In genomic region chr11:22584488-22585158, GRCm38 (mm10) we compare ENCODE assay signal across 8 mouse cellular contexts.
DNase-seq lines count a peak whose midpoint lies in the region; ATAC-seq and TF ChIP-seq lines count a peak whose summit lies in the region.

No protein-coding gene starts in this region.

- peak overlapping the region; percentile 82 for H3K27ac ChIP-seq in forebrain, embryonic 12.5 days
- peak overlapping the region; percentile 81 for H3K27ac ChIP-seq in layer of hippocampus, adult 2 months
- H3K27ac ChIP-seq in lung, postnatal 0 days (ENCODE audit: low read length), result peak overlapping the region; percentile 68

- peak; percentile 92 for TF ChIP-seq EP300 in lung, postnatal 0 days (IDR thresholded peaks at IDR 0.05)

- H3K9ac ChIP-seq in forebrain, embryonic 12.5 days, result peak overlapping the region; percentile 17; the same call in 1 of the 2 replicates
- no peak overlapping the region for H3K9ac ChIP-seq in lung, postnatal 0 days (replicated peaks; ENCODE audit: low read depth)

- H3K9me3 ChIP-seq in forebrain, embryonic 12.5 days, result no peaks in the 10 kb centered on the region
- H3K9me3 ChIP-seq in lung, postnatal 0 days (ENCODE audit: low read length), result no peaks in the 10 kb centered on the region

- no peaks in the 10 kb centered on the region for H3K27me3 ChIP-seq in forebrain, embryonic 12.5 days
- H3K27me3 ChIP-seq in lung, postnatal 0 days (replicated peaks; ENCODE audit: insufficient read depth, low read length), result no peaks in the 10 kb centered on the region

- peaks cover 31% of the 10 kb centered on the region for H3K4me1 ChIP-seq in forebrain, embryonic 12.5 days
- peaks cover 18% of the 10 kb centered on the region; the same call in 1 of the 2 replicates for H3K4me1 ChIP-seq in lung, postnatal 0 days (ENCODE audit: insufficient read depth, low read depth, low read length)

- peak; percentile 8 to 20 for DNase-seq in spleen, adult 18-20 months
- DNase-seq in spleen, adult 12 weeks (ENCODE audit: low spot score), result no peak
- peak in 1 of 2 experiments; percentile 61 for DNase-seq in layer of hippocampus, adult 2 months (ENCODE audit: low spot score in 2 of 2)
- peak; percentile 92 for DNase-seq in lung, postnatal 0 days (ENCODE audit: low spot score)
- DNase-seq in retina, postnatal 1 day, result peak; percentile 89
- DNase-seq in urinary bladder, postnatal 14 days (ENCODE audit: low spot score), result no peak

- TF ChIP-seq CTCF in layer of hippocampus, adult 2 months (conservative IDR thresholded peaks at IDR 0.05), result no peak
- TF ChIP-seq CTCF in lung, postnatal 0 days (IDR thresholded peaks at IDR 0.05), result peak; percentile 33; the same call in 1 of the 2 replicates

- 11% methylated on average over 14 of the region's 14 CpGs for WGBS in forebrain, embryonic 12.5 days
- 12% methylated on average over 14 of the region's 14 CpGs for WGBS in lung, postnatal 0 days

- no peaks in the 10 kb centered on the region for H3K36me3 ChIP-seq in forebrain, embryonic 12.5 days (replicated peaks)
- no peaks in the 10 kb centered on the region for H3K36me3 ChIP-seq in lung, postnatal 0 days (ENCODE audit: insufficient read depth, low read length)

- H3K4me2 ChIP-seq in forebrain, embryonic 12.5 days, result peak overlapping the region; percentile 50
- peak overlapping the region; percentile 32 for H3K4me2 ChIP-seq in lung, postnatal 0 days (replicated peaks; ENCODE audit: low read depth, low read length)

- peak overlapping the region; percentile 14; the same call in 1 of the 2 replicates for H3K4me3 ChIP-seq in forebrain, embryonic 12.5 days (replicated peaks)
- H3K4me3 ChIP-seq in layer of hippocampus, adult 2 months, result peak overlapping the region; percentile 38
- H3K4me3 ChIP-seq in lung, postnatal 0 days (ENCODE audit: low read depth, low read length), result no peak overlapping the region

- peak; percentile 90 for ATAC-seq in forebrain, embryonic 12.5 days (ENCODE audit: low FRiP score)
- ATAC-seq in hematopoietic stem cell, adult 5-6 weeks (replicated peaks in 1 of 2; ENCODE audit: insufficient read depth in 1 of 2, low FRiP score in 2 of 2, low TSS enrichment in 1 of 2, low read depth in 1 of 2, poor library complexity in 2 of 2, severe bottlenecking in 2 of 2), result peak; percentile 77 to 80
- peak; percentile 93 for ATAC-seq in lung, postnatal 0 days

Comparison
In these comparisons a context has a peak if more than half of its experiments do, and no peak if none do; other contexts are left out.
1. DNase-seq: peak in spleen, adult 18-20 months (2 of 2), lung, postnatal 0 days (single experiment) and retina, postnatal 1 day (single experiment); none in spleen, adult 12 weeks (single experiment) and urinary bladder, postnatal 14 days (single experiment).
2. Peak in every context shown above with its lines, with median percentiles within 50 percentile points of each other: ATAC-seq and H3K27ac ChIP-seq.